Mouse (Mus musculus) heart, postnatal 10 days (tissue): ENCODE measurements around the gene Gm9573. TPM values are rescaled to one million over a fixed set of nuclear protein-coding genes. Genes with fewer than 3 reads are reported as not detected.

Source experiments
- DNase-seq, 2 experiments: peaks; one replicate each; pipeline ENCODE4 v3.0.0; 2021
- intact Hi-C: fragments of 180-260 bp; cut with DNase I; formaldehyde crosslinking; loops from one replicate; pipeline ENCODE4 v1.15.1; 2025
- total RNA-seq, 2 experiments: library from RNA; stranded (reverse); gene quantifications; 2 replicates each; pipeline ENCODE4 v1.2.3; 2021

Gm9573 gene
- total RNA-seq, 2 experiments from 2014 or later, result not detected

- intact Hi-C loops, result no loop called here
- DNase-seq, result no peak
Measured at GRCm38 (mm10) chr17:35597399-35597798, 29.0 kb downstream of the Gm9573 start.

GRCm38 (mm10) chr17:35594456-35594855 is 32.0 kb downstream of the Gm9573 start:
- intact Hi-C loops, result loop anchor here (5.0 kb wide), 1 partner anchor 143 kb away; no protein-coding TSS in a partner anchor
- no peak for DNase-seq

GRCm38 (mm10) chr17:35593786-35594185 is 32.7 kb downstream of the Gm9573 start:
- DNase-seq, result no peak
- intact Hi-C loops, result loop anchor here (5.0 kb wide), 1 partner anchor 144 kb away; no protein-coding TSS in a partner anchor

GRCm38 (mm10) chr17:35592131-35592530 is 34.3 kb downstream of the Gm9573 start:
- intact Hi-C loops, result loop anchor here (5.0 kb wide), 1 partner anchor 145 kb away; no protein-coding TSS in a partner anchor

GRCm38 (mm10) chr17:35591731-35592130 is 34.7 kb downstream of the Gm9573 start:
- intact Hi-C loops, result loop anchor here (5.0 kb wide), 1 partner anchor 146 kb away; no protein-coding TSS in a partner anchor
- DNase-seq, result no peak

More at GRCm38 (mm10) chr17:35592131-35592530, 34.3 kb downstream of the Gm9573 start:
- no peak for DNase-seq

GRCm38 (mm10) chr17:35591219-35591578 is 35.2 kb downstream of the Gm9573 start:
- intact Hi-C loops, result loop anchor here (5.0 kb wide), 1 partner anchor 146 kb away; no protein-coding TSS in a partner anchor
- DNase-seq, result no peak

- DNase-seq, result peak; percentile 75 to 87
- intact Hi-C loops, result loop anchor here (5.0 kb wide), 1 partner anchor 147 kb away; no protein-coding TSS in a partner anchor
Measured at GRCm38 (mm10) chr17:35590410-35591218, 35.8 kb downstream of the Gm9573 start.

- intact Hi-C loops, result no loop called here
Measured at GRCm38 (mm10) chr17:35588387-35588786, 38.0 kb downstream of the Gm9573 start.

GRCm38 (mm10) chr17:35587291-35587690 is 39.1 kb downstream of the Gm9573 start:
- no peak for DNase-seq
- intact Hi-C loops, result no loop called here

More at GRCm38 (mm10) chr17:35588387-35588786, 38.0 kb downstream of the Gm9573 start:
- DNase-seq, result no peak

GRCm38 (mm10) chr17:35584330-35584937 is 42.0 kb downstream of the Gm9573 start:
- peak; percentile 82 to 88 for DNase-seq
- intact Hi-C loops, result no loop called here

GRCm38 (mm10) chr17:35582900-35583299 is 43.5 kb downstream of the Gm9573 start:
- intact Hi-C loops, result no loop called here
- DNase-seq, result no peak

- DNase-seq, result peak; percentile 77 to 90
- intact Hi-C loops, result loop anchor here (2.0 kb wide), 1 partner anchor 33 kb away; no protein-coding TSS in a partner anchor
Measured at GRCm38 (mm10) chr17:35578211-35578610, 48.2 kb downstream of the Gm9573 start.

GRCm38 (mm10) chr17:35571477-35571876 is 55.0 kb downstream of the Gm9573 start:
- intact Hi-C loops, result no loop called here

GRCm38 (mm10) chr17:35570836-35571235 is 55.6 kb downstream of the Gm9573 start:
- intact Hi-C loops, result no loop called here
- no peak for DNase-seq

More at GRCm38 (mm10) chr17:35571477-35571876, 55.0 kb downstream of the Gm9573 start:
- no peak for DNase-seq

GRCm38 (mm10) chr17:35569091-35569944 is 57.1 kb downstream of the Gm9573 start:
- DNase-seq, result no peak
- intact Hi-C loops, result no loop called here

Other genes starting within 250 kb of the Gm9573 start
- gene H2-Q4, start 247.0 kb downstream of the Gm9573 start, total RNA-seq, result 10 to 100 TPM in 1 of 2 experiments, 1 to 10 TPM in 1; 8.5 to 10.6 TPM
- gene H2-Q6, start 201.8 kb downstream of the Gm9573 start, total RNA-seq, result under 1 TPM; 0.25 to 0.38 TPM
- gene H2-Q7, start 187.5 kb downstream of the Gm9573 start, total RNA-seq, result 1 to 10 TPM; 1.2 to 1.3 TPM
- under 1 TPM; 0.27 to 0.34 TPM for gene H2-Q10, start 156.5 kb downstream of the Gm9573 start, total RNA-seq
- gene Pou5f1, start 120.6 kb downstream of the Gm9573 start, total RNA-seq, result not detected
- 10 to 100 TPM; 17.5 to 17.9 TPM for gene Tcf19, start 109.8 kb downstream of the Gm9573 start, total RNA-seq
- gene Cchcr1, start 109.5 kb downstream of the Gm9573 start, total RNA-seq, result 1 to 10 TPM; 5.1 to 5.2 TPM
- not detected for gene Psors1c2, start 93.4 kb downstream of the Gm9573 start, total RNA-seq
- gene Cdsn, start 74.5 kb downstream of the Gm9573 start, total RNA-seq, result under 1 TPM; 0.14 to 0.15 TPM
- not detected for gene 2300002M23Rik, start 59.2 kb downstream of the Gm9573 start, total RNA-seq
- gene Sfta2, start 25.1 kb downstream of the Gm9573 start, total RNA-seq, result not detected
- not detected for gene Mucl3, start 17.1 kb upstream of the Gm9573 start, total RNA-seq
- 10 to 100 TPM; 25.2 to 34.0 TPM for gene Vars2, start 41.0 kb upstream of the Gm9573 start, total RNA-seq
- gene Gtf2h4, start 47.1 kb upstream of the Gm9573 start, total RNA-seq, result 10 to 100 TPM; 15.5 to 18.7 TPM
- 10 to 100 TPM; 56.8 to 66.6 TPM for gene Ddr1, start 78.0 kb upstream of the Gm9573 start, total RNA-seq
- 10 to 100 TPM; 18.7 to 25.9 TPM for gene Ier3, start 195.0 kb upstream of the Gm9573 start, total RNA-seq
- 100 to 1,000 TPM; 114 to 124 TPM for gene Flot1, start 196.6 kb upstream of the Gm9573 start, total RNA-seq
- 100 to 1,000 TPM; 358 to 363 TPM for gene Tubb5, start 211.7 kb upstream of the Gm9573 start, total RNA-seq
- gene Mdc1, start 214.9 kb upstream of the Gm9573 start, total RNA-seq, result 10 to 100 TPM; 20.4 to 22.1 TPM
- 10 to 100 TPM; 12.6 to 13.5 TPM for gene Nrm, start 234.7 kb upstream of the Gm9573 start, total RNA-seq
- gene Ppp1r18, start 239.0 kb upstream of the Gm9573 start, total RNA-seq, result 10 to 100 TPM; 27.9 to 29.6 TPM